Mouse (Mus musculus) brain, embryonic 14.5 days (tissue): ENCODE measurements around the gene Prrc2b. TPM values are rescaled to one million over a fixed set of nuclear protein-coding genes. Genes with fewer than 3 reads are reported as not detected.
A peak's percentile ranks its signal among the peaks of the same experiment; 100 is the strongest.

Experiments
- DNase-seq: peaks from one replicate; pipeline ENCODE4 v3.0.0-alpha.2; 2011; ENCODE audit warnings: low read depth
- CTCF ChIP-seq: fragments of 200-500 bp; IDR thresholded peaks from 2 replicates; pipeline ENCODE4 v1.5.1; 2012; ENCODE audit warnings: inconsistent platforms, mild to moderate bottlenecking, moderate library complexity, borderline replicate concordance; ENCODE audit not compliant: insufficient read depth, insufficient read length; ENCODE audit errors: extremely low read depth
- POLR2A ChIP-seq: fragments of 200-500 bp; IDR thresholded peaks from 2 replicates; pipeline ENCODE4 v1.6.1; 2012; ENCODE audit warnings: mild to moderate bottlenecking, inconsistent platforms, borderline replicate concordance; ENCODE audit not compliant: poor library complexity, insufficient read depth, insufficient read length, severe bottlenecking; ENCODE audit errors: extremely low read depth
- polyA plus RNA-seq: library from polyadenylated mRNA; depleted of rRNA; stranded (reverse); fragments of >200 nt; gene quantifications from 2 replicates; pipeline ENCODE4 v1.2.3, GENCODE M21; 2012

Gene Prrc2b
- polyA plus RNA-seq, 1 experiment: 171 TPM

DNA sequence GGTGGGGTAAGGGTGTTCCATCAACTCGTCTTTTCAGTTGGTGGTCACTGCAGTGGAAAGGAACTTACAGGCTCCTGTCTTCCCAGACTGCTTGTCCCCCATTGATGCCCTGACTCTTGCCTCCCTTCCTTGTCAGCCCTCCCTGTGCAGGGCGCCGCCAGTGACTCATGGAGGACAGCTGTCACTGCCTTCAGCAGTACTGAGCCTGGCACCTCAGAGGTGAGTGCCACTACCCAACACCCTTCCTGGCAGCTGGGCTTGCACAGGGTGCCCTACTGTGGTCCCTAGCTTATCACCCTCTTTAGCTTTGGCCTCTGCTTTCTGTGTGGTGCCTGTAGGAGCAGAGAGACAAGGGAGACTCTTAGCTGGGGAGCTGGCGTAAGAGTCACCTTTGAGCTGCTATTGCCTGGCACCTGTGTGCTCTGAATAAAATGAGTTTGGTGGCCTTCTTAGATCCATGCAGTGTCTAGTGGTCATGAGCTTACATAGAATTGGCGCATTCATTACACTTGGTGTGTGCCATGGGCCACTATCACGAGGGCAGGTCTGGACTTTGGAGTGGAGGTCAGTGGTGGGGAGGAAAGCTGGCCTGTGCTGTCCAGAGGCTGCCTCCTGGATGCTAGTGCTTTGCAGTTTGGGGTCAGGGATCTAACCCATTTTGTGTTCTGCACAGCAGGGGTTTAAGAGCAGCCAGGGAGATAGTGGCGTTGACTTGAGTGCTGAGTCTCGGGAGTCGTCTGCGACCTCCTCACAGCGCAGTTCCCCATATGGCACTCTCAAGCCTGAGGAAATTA, 67.9 kb downstream of the Prrc2b start:
- TF ChIP-seq POLR2A (no peak), CTCF (no peak)
- DNase-seq: no peak

DNA sequence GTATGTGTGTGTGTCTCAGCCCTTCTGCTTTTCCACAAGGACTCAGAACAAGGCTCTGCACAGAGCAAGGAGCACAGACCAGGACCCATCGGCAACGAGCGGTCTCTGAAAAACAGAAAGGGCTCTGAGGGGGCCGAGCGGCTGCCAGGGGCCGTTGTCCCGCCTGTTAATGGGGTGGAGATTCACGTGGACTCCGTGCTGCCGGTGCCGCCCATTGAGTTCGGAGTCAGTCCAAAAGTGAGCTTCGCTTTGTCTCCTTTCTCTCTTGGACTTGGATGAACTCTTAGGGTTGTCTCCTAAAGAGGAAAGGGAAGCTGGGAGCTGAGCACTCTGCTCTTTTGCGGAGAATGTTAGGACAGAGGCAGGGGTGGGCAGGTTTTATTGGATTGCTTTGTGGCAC, 68.6 kb downstream of the Prrc2b start:
- DNase-seq: no peak
- TF ChIP-seq CTCF (no peak), POLR2A (no peak)

DNA sequence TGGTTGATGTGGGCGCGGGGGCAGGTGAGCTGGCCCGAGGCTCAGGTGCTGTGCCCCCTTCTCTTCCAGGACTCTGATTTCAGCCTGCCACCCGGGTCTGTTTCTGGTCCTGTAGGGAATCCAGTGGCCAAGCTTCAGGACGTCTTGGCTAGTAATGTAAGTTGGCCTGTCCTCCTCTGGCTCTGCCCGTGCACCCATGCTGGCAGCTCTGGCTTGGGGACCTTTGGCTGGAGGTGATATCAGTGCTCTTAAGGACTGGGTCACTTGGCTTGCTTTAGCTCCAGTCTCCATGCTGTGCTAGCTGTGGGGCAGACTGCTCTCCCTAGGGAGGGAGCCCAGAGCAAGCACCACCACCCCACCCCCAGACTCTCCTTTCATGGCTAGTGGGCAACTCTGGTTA, 69.1 kb downstream of the Prrc2b start:
- TF ChIP-seq POLR2A (no peak), CTCF (no peak)
- no peak for DNase-seq

DNA sequence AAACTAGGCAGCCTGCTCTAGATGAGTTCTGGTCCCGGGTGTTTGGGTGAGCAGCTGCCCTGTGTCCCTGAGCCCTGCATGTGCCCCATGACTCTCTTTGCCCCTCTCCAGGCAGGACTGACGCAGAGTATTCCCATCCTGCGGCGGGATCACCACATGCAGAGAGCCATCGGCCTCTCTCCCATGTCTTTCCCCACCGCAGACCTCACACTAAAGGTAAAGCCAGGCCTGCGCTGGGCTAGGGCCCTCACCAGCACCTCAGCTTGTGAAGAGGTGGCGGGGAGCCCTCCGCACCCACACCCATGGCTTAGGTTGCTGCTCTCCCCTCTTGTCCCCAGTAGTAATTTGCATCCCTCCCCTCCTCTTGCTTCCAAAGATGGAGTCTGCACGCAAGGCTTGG, 70.1 kb downstream of the Prrc2b start:
- TF ChIP-seq CTCF (no peak), POLR2A (no peak)
- DNase-seq: no peak

DNA sequence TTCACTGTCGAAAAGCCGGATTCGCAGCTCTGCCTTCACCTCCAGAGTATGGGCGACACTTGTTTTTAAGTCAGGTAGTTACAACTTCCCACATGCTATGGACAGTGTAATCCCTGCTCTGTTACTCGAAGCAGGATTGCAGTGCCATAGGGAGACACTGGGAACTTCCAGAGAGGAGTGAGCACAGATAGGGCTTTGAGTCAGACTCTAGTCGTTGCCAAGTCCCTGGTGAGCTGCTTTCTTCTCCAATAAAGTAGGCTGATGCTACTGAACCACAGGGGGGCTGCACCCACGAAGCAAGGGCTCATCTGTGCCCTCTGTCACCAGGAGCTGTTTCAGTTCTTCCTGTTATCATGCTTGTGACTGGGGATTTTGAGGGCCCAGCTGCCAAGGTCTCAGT, 70.7 kb downstream of the Prrc2b start:
- DNase-seq: no peak
- no peak for TF ChIP-seq CTCF
- no peak for TF ChIP-seq POLR2A

DNA sequence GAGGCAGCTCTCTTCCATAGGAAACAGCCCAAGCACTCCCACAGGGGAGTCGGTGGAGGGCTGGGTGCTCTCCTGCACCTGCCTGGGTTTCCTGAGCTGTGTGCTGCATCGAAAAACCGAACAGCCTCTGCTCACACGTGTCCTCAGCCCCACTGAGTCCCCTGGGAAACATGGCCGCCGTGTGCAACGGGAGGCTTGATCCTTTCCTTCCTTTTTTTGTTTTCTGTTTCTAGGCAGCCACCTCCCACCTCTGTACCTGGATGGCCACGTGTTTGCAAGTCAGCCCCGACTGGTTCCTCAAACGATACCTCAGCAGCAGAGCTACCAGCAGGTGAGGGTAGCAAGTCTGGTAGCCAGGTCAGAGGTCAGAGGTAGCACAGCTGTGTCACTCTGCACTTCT, 71.2 kb downstream of the Prrc2b start:
- DNase-seq: no peak
- TF ChIP-seq POLR2A (no peak), CTCF (no peak)

DNA sequence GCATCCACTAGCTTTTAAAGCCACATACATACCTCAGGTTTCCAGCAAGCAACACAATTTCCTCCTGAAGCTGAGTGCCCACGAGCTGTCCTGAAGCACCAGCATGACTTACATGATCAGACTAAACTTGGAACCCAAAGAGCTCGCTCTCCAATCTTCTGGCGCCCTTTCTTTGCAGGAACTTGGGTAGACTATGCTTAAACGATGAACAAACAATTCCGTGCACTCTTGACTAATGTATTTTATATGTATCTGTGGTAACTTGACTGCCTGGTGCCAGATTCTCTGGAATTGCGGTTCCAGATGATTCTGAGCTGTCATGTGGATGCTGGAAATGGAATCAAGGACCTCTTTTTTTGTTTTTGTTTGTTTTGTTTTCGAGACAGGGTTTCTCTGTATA, 84.6 kb downstream of the Prrc2b start:
- no peak for DNase-seq
- TF ChIP-seq POLR2A: no peak
- no peak for TF ChIP-seq CTCF

DNA sequence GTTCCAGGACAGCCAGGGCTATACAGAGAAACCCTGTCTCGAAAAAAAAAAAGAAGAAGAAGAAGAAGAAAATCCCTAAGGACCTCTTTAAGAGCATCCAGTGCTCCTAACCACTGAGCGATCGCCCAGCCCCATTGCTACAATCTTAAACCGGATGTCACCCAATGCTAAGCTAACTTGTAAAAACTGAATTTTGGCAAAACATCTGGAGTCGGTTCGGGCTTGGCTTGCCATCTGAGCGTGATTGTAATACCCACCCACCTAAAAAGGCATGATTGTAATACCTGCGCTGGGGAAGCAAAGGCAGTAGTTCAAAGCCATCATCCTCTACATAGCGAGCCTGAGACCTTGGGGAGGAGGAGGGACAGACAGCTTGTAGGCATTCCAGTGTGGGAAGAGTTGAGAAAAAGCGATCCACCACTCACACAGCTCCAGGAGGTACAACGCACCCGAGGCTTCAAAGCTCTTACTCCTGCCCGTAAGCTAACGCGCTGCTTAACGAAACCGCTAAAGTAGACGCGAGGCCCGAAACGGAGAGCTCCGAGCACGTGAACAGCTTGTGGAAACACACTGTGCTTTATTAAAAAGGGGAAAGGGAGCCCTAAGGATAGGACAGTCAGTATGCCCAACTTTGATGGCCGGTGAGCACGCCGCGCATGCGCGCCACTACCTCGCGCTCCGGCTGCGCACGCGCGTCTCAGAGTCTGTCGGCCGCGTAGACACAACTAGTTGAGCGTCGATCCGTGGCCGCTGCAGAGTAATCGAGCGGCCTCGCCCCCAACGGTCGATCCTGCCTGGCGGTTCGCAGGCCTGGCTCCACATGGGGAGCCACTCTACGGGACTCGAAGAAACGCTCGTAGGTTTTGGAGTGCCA, 85.2 kb downstream of the Prrc2b start, which contains the start of gene Pomt1:
Gene Pomt1, plus strand, starts transcription at position 705 of the 874 bp plus-strand sequence.
- peak; percentile 98 for DNase-seq

DNA sequence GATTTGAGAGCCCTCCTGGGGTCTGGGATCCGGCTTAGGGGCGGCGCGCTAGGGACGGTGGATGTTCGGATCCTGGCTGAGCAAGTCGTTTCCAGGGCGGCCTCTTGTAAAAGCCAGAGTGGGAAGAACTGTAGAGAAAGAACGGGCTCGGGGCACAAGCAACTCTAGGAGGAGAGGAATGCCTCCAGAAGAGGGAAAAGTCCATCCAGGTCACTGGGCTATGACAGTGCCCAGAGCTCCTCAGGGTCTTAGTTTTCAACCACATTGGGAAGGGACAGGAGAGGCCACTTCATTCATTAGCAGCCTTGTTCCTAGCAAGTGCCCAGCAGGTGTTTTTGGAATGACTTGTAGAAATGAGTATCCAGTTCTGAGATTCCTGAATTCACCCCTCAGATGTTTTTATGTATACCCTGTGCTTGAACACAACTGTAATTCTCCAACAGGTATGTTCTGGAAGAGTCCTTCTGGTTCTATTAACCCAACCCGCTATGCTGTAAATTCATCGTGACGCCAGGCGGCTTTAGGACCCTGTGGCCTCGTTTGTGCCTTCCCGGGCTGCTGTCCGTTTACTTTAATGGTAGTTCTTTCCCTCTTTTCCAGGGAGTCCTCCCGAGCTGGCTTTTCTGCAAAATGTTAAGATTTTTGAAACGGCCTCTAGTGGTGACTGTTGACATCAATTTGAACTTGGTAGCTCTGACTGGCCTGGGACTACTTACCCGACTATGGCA, 86.0 kb downstream of the Prrc2b start:
- TF ChIP-seq CTCF (peak; percentile 33; the same call in 1 of the 2 replicates), POLR2A (no peak)
- DNase-seq: peak; percentile 81

More for the DNA sequence above, 85.2 kb downstream of the Prrc2b start, which contains the start of gene Pomt1:
- TF ChIP-seq CTCF (no peak), POLR2A (peak; percentile 31; the same call in 1 of the 2 replicates)

DNA sequence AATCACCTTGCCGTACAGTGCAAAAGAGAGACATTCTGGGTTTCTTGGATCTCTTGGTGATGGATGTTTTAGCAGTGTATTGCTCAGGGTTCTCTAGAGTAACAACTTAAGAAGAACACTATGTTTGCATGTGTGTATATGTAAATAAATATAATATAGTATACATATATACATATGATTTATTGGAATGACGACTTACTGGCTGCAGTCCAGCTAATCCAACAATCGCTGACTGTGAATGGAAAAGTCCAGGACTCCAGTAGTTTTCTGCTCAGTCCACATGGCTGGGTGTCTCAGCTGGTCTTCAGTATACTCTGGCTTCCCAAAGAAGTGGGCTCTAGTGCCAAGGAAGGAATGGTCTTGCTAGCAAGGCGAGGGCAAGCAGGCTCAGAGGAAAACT, 86.7 kb downstream of the Prrc2b start:
- TF ChIP-seq CTCF (no peak), POLR2A (no peak)
- no peak for DNase-seq
